Comparison of ENCODE assay signal across 21 mouse cellular contexts in the genomic region with DNA sequence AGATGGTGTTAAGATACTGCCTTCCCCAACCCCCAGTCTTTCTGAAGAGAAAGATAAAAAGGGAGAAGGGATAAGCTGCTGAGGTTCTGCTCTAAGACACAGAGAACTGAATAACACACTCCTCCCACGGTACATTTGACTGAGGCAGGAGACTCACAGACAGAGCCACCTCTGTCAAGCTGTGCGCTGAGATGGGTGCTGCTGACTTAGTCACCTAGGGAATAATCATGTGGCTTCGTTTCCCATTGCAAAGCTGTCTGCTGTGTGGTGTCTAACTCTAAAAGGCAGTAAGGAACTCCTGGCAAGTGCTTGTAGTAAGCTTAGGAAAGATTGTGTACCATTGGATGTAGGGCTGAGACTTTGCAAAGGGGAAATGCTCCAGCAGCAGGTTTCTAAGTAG.
DNase-seq lines count a peak whose midpoint lies in the region; ATAC-seq and TF ChIP-seq lines count a peak whose summit lies in the region.
"Had no signal": no experiment of that assay in that cellular context is flagged by ENCODE, and none has a peak within 500 bp of the region (broad histone marks: within the 10 kb centered on the region; RNA-seq: fewer than 3 reads in every experiment).

No protein-coding gene starts in this region.

- H3K9me3 ChIP-seq in midbrain, embryonic 15.5 days, result no peaks in the 10 kb centered on the region
- H3K9me3 ChIP-seq: embryonic facial prominence, embryonic 15.5 days; hindbrain, embryonic 12.5 days; limb, embryonic 10.5 days; liver, embryonic 15.5 days had no signal

- H3K4me3 ChIP-seq in left cerebral cortex, adult 2 months, result no peak overlapping the region
- no peak overlapping the region for H3K4me3 ChIP-seq in midbrain, embryonic 15.5 days
- H3K4me3 ChIP-seq: embryonic facial prominence, embryonic 15.5 days; gastrocnemius, adult 2 months; hindbrain, embryonic 12.5 days; limb, embryonic 10.5 days; liver, embryonic 15.5 days had no signal

- H3K4me1 ChIP-seq in midbrain, embryonic 15.5 days, result peaks cover 10% of the 10 kb centered on the region; the same call in 1 of the 2 replicates
- H3K4me1 ChIP-seq: liver, embryonic 15.5 days had no signal

- no peaks in the 10 kb centered on the region for H3K27me3 ChIP-seq in midbrain, embryonic 15.5 days (replicated peaks)
- H3K27me3 ChIP-seq: embryonic facial prominence, embryonic 15.5 days; hindbrain, embryonic 12.5 days; liver, embryonic 15.5 days had no signal

- H3K9ac ChIP-seq in midbrain, embryonic 15.5 days, result no peak overlapping the region
- H3K9ac ChIP-seq: embryonic facial prominence, embryonic 15.5 days; hindbrain, embryonic 12.5 days; liver, embryonic 15.5 days had no signal

- peak; percentile 10 for DNase-seq in layer of hippocampus, adult 11-12 months (ENCODE audit: low spot score)
- no peak for DNase-seq in layer of hippocampus, postnatal 25 days (ENCODE audit: extremely low spot score in 1 of 2, low spot score in 1 of 2)
- peak; percentile 25 to 38 for DNase-seq in left cerebral cortex, adult 2 months (ENCODE audit: extremely low spot score in 1 of 2, low spot score in 2 of 2)
- no peak for DNase-seq in left cerebral cortex, postnatal 10 days (ENCODE audit: extremely low spot score in 1 of 2, low spot score in 2 of 2)
- DNase-seq in brain, adult 2 months (ENCODE audit: low read depth, low spot score), result peak; percentile 87
- DNase-seq in left cerebral cortex, postnatal 25 days (ENCODE audit: low spot score in 2 of 2), result peak; percentile 23 to 91
- DNase-seq: adrenal gland, postnatal 25 days; cerebellum, adult 9-10 months; gastrocnemius, adult 2 months; kidney, postnatal 25 days; liver; thymus, postnatal 14 days had no signal

- ATAC-seq in midbrain, embryonic 15.5 days (replicated peaks), result no peak
- ATAC-seq: CD4-positive, CD25-positive, alpha-beta regulatory T cell, adult 4 months; forebrain, embryonic 14.5 days; intestine, postnatal 0 days had no signal

- H3K36me3 ChIP-seq in midbrain, embryonic 15.5 days (replicated peaks), result no peaks in the 10 kb centered on the region
- H3K36me3 ChIP-seq: embryonic facial prominence, embryonic 15.5 days; hindbrain, embryonic 12.5 days; limb, embryonic 10.5 days; liver, embryonic 15.5 days had no signal

- H3K27ac ChIP-seq in left cerebral cortex, adult 2 months, result peak overlapping the region; percentile 44; the same call in 1 of the 2 replicates
- H3K27ac ChIP-seq in midbrain, embryonic 15.5 days, result no peak overlapping the region
- H3K27ac ChIP-seq: embryonic facial prominence, embryonic 15.5 days; gastrocnemius, adult 2 months; hindbrain, embryonic 12.5 days; limb, embryonic 10.5 days; liver, embryonic 15.5 days had no signal

- 83% methylated on average over 3 of the region's 3 CpGs for WGBS in midbrain, embryonic 15.5 days

- TF ChIP-seq CTCF in left cerebral cortex, adult 2 months (IDR thresholded peaks at IDR 0.05), result no peak

- H3K4me2 ChIP-seq in midbrain, embryonic 15.5 days, result no peak overlapping the region
- H3K4me2 ChIP-seq: embryonic facial prominence, embryonic 15.5 days; hindbrain, embryonic 12.5 days; liver, embryonic 15.5 days; midbrain, embryonic 11.5 days had no signal

- intact Hi-C loops in left cerebral cortex, adult 2 months (cut with DNase I), result loop anchor here (2.0 to 5.0 kb wide), 2 partner anchors 121 to 145 kb away; a partner anchor contains a TSS
- intact Hi-C loops in left cerebral cortex, postnatal 10 days (cut with DNase I), result no loop called here
- intact Hi-C loops in left cerebral cortex, postnatal 25 days (cut with DNase I), result loop anchor here (5.0 kb wide), 2 partner anchors 120 to 215 kb away; a partner anchor contains a TSS

Comparison
In these comparisons a context has a peak if more than half of its experiments do, and no peak if none do; other contexts are left out.
1. DNase-seq: peak in layer of hippocampus, adult 11-12 months (single experiment), left cerebral cortex, adult 2 months (2 of 2), brain, adult 2 months (single experiment) and left cerebral cortex, postnatal 25 days (2 of 2); none in layer of hippocampus, postnatal 25 days (0 of 2) and left cerebral cortex, postnatal 10 days (0 of 2).